Mouse (Mus musculus) cerebellum, adult 18-20 months (tissue): ENCODE results near the gene Olfr108.

Source experiments
- DNase-seq, 2 experiments: peaks; one replicate each; pipeline ENCODE4 v3.0.0; 2021

Olfr108 gene

GRCm38 (mm10) chr17:37445180-37445579 is at the start of gene Olfr108:
Gene Olfr108, plus strand, starts transcription at chr17:37445480.
- DNase-seq, result no peak

DNA sequence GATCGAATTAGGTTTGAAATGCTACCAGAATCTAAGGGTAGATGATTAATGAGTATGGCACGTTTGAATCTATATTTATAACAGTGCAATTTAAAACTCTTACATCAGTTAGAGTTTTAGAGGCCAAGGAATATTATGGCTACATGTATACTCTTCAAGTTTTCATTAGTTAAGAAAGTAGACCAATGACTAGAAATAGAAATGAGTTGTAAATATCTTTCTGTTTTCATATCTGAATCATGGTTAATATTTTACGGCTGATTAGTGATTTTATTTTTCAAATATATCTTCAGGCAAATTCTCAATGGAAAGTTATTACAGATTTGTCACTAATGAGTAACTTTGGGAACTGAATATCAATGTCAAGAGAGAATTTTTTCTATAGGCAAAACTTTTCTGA is 46.4 kb upstream of the Olfr108 start, which contains the start of gene Olfr107:
TSS of gene Olfr107 (plus strand) at position 301 of the 400 bp plus-strand sequence.
- DNase-seq, result no peak

DNA sequence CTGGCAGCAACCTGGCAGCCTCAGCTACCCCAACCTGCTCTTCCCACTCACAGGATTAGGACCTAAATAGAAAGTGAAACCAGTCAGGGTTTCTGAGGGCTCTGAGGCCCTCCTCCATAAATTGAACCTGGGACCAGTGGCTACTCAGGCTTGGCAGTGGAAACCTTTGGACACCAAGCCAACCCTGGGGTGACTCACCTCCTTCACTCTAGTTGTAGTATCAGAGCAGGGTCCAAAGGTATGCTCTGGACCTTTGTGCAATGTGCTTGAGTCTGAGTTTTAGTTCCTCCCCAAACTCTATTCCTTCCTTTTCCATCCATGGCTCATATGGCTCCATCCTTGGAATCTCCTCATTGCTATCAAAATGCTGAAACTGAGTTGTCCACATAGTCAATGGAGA is 31.9 kb upstream of the Olfr108 start:
- DNase-seq, result no peak

GRCm38 (mm10) chr17:37458616-37459015 is 13.3 kb downstream of the Olfr108 start, which contains the start of gene Olfr109:
Gene Olfr109, plus strand, starts transcription at chr17:37458916.
- DNase-seq, result no peak

GRCm38 (mm10) chr17:37483452-37483851 is 38.2 kb downstream of the Olfr108 start, which contains the start of gene H2-M2:
Gene H2-M2, minus strand, starts transcription at chr17:37483552.
- DNase-seq, result no peak

DNA sequence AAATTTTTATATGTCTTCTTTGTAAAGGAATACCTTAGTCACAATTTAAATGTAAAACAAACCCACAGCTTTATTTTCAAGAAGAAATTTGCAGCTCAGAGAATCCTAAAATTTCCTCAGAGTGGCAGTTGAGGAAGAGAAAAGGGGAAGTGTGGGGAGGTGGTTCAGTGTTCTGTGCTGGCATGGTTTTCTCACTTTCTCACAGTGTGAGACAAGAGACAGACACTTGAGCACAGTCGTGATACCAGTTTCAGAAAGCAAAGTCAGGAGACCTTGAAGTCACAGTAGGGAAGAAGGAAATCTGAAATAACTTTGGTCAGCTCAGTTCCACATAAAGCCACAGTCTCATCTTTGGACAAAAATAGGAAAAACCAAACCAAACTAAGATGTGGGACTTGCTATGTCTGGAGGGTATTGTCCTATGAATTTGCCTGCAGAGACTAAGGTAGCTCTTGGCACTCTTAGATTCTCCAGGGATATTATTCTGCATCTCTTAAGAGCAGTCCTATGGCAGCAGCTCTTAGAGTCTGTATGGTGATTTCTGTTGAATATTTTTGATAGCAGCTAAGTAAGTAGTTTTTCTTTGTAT is 46.7 kb downstream of the Olfr108 start, which contains the start of gene Olfr110:
TSS of gene Olfr110 (plus strand) at position 539 of the 589 bp plus-strand sequence.
- DNase-seq, result no peak
